Mouse (Mus musculus): ENCODE results near the gene Ndufv1.
A peak's percentile ranks its signal among the peaks of the same experiment; 100 is the strongest.
"Not testable (repeated sequence)": the region's sequence is repeated elsewhere in the genome, so short reads cannot be mapped to it uniquely, and the experiment has no call there.

The Ndufv1 gene

GRCm38 (mm10) chr19:4012432-4013022, at the start of gene Ndufv1:
Gene Ndufv1 (minus strand): TSS chr19:4012806.
- DNase-seq (ENCODE audit: low read depth, low spot score), result peak; percentile 97

- no peak for DNase-seq (ENCODE audit: low read depth, low spot score)
These were observed 48.4 kb upstream of the Ndufv1 start for GRCm38 (mm10) chr19:4060899-4061465.

- DNase-seq (ENCODE audit: low read depth, low spot score), result not testable (repeated sequence)
These were observed 47.7 kb upstream of the Ndufv1 start for GRCm38 (mm10) chr19:4060044-4060898.

- DNase-seq (ENCODE audit: low read depth, low spot score), result no peak
These were observed 46.6 kb upstream of the Ndufv1 start, which contains the start of gene Gstp3 for GRCm38 (mm10) chr19:4059069-4059740. Gene Gstp3 (minus strand): TSS chr19:4059569.

- no peak for DNase-seq (ENCODE audit: low read depth, low spot score)
These were observed 46.0 kb upstream of the Ndufv1 start for GRCm38 (mm10) chr19:4058581-4058980.

GRCm38 (mm10) chr19:4057962-4058361, 45.4 kb upstream of the Ndufv1 start:
- no peak for DNase-seq (ENCODE audit: low read depth, low spot score)

- DNase-seq (ENCODE audit: low read depth, low spot score), result no peak
These were observed 44.8 kb upstream of the Ndufv1 start for GRCm38 (mm10) chr19:4057389-4057788.

GRCm38 (mm10) chr19:4056727-4057126, 44.1 kb upstream of the Ndufv1 start:
- DNase-seq (ENCODE audit: low read depth, low spot score), result no peak

- no peak for DNase-seq (ENCODE audit: low read depth, low spot score)
These were observed 43.5 kb upstream of the Ndufv1 start for GRCm38 (mm10) chr19:4055947-4056693.

- no peak for DNase-seq (ENCODE audit: low read depth, low spot score)
These were observed 42.8 kb upstream of the Ndufv1 start for GRCm38 (mm10) chr19:4055216-4055946.

- DNase-seq (ENCODE audit: low read depth, low spot score), result no peak
These were observed 42.0 kb upstream of the Ndufv1 start for GRCm38 (mm10) chr19:4054613-4055012.

GRCm38 (mm10) chr19:4052516-4053030, 40.0 kb upstream of the Ndufv1 start:
- no peak for DNase-seq (ENCODE audit: low read depth, low spot score)

- DNase-seq (ENCODE audit: low read depth, low spot score), result no peak
These were observed 39.3 kb upstream of the Ndufv1 start for GRCm38 (mm10) chr19:4051741-4052515.

- DNase-seq (ENCODE audit: low read depth, low spot score), result no peak
These were observed 38.4 kb upstream of the Ndufv1 start for GRCm38 (mm10) chr19:4051016-4051415.

GRCm38 (mm10) chr19:4049069-4049468, 36.5 kb upstream of the Ndufv1 start:
- not testable (repeated sequence) for DNase-seq (ENCODE audit: low read depth, low spot score)

GRCm38 (mm10) chr19:4047859-4048258, 35.3 kb upstream of the Ndufv1 start:
- DNase-seq (ENCODE audit: low read depth, low spot score), result no peak

- DNase-seq (ENCODE audit: low read depth, low spot score), result no peak
These were observed 34.3 kb upstream of the Ndufv1 start for GRCm38 (mm10) chr19:4046866-4047254.

- peak; percentile 83 for DNase-seq (ENCODE audit: low read depth, low spot score)
These were observed 33.6 kb upstream of the Ndufv1 start, which contains the start of gene Gstp2 for GRCm38 (mm10) chr19:4045966-4046865. Gene Gstp2 (minus strand): TSS chr19:4046023.
